Mouse (Mus musculus) intestine, postnatal 0 days (tissue): ENCODE results near the gene Gm5737. TPM values are rescaled to one million over a fixed set of nuclear protein-coding genes. Genes with fewer than 3 reads are reported as not detected.

Experiments used
- ATAC-seq: fragments of 200-750 bp; cut with Nextera tagmentation; 2 replicates; pipeline ENCODE4 v1.8.0; 2017; ENCODE audit warnings: mild to moderate bottlenecking, moderate TSS enrichment, moderate library complexity
- H3K27ac ChIP-seq: fragments of 300-500 bp; sonication (generic); 2 replicates; pipeline ENCODE4 v1.5.1; 2014; ENCODE audit warnings: mild to moderate bottlenecking, low read depth, low read length, moderate library complexity
- H3K27me3 ChIP-seq: fragments of 300-500 bp; sonication (generic); replicated peaks from 2 replicates; pipeline ENCODE4 v1.6.1; 2014; ENCODE audit warnings: low read length, mixed read lengths; ENCODE audit not compliant: control insufficient read depth, insufficient read depth
- H3K36me3 ChIP-seq: fragments of 300-500 bp; sonication (generic); 2 replicates; pipeline ENCODE4 v1.6.1; 2014; ENCODE audit warnings: mild to moderate bottlenecking, moderate library complexity; ENCODE audit not compliant: control insufficient read depth, insufficient read depth
- H3K4me1 ChIP-seq: fragments of 300-500 bp; sonication (generic); replicated peaks from 2 replicates; pipeline ENCODE4 v1.6.1; 2014; ENCODE audit warnings: antibody characterized with exemption, low read length, mixed read lengths; ENCODE audit not compliant: control insufficient read depth, insufficient read depth
- H3K4me2 ChIP-seq: fragments of 300-500 bp; sonication (generic); replicated peaks from 2 replicates; pipeline ENCODE4 v1.6.1; 2014; ENCODE audit warnings: low read depth, mild to moderate bottlenecking, moderate library complexity
- H3K4me3 ChIP-seq: fragments of 300-500 bp; sonication (generic); 2 replicates; pipeline ENCODE4 v1.5.1; 2014; ENCODE audit warnings: low read depth, low read length
- H3K9ac ChIP-seq: fragments of 300-500 bp; sonication (generic); 2 replicates; pipeline ENCODE4 v1.6.1; 2014; ENCODE audit warnings: mild to moderate bottlenecking, low read depth, low read length
- H3K9me3 ChIP-seq: fragments of 300-500 bp; sonication (generic); 2 replicates; pipeline ENCODE4 v1.6.1; 2016; ENCODE audit warnings: mixed run types; ENCODE audit not compliant: control insufficient read depth
- CTCF ChIP-seq: sonication (generic); IDR thresholded peaks from 2 replicates; pipeline ENCODE4 v1.5.1; 2016; ENCODE audit warnings: low read depth, mild to moderate bottlenecking, control low read depth, antibody characterized with exemption, moderate library complexity
- WGBS: fragments of 180-500 bp; shearing (Covaris S2); extraction: QIAGEN DNeasy Blood & Tissue Kit; methylation state at CpG from one replicate; pipeline ENCODE4 v1.1.7; 2014; 5-methylcytosine and 5-hydroxymethylcytosine counted together
- polyA plus RNA-seq: library from polyadenylated mRNA; unstranded; fragments of >200 nt; fragmentation: Nextera tagmentation; extraction: Ambion mirVana; gene quantifications from 2 replicates; pipeline ENCODE4 v1.2.1, GENCODE M21; 2015

Gene Gm5737
- polyA plus RNA-seq, 1 experiment from 2014 or later = not detected

GRCm38 (mm10) chr7:120867720-120868119 is 55.6 kb downstream of the Gm5737 start:
- Histone ChIP-seq H3K9me3 (no peaks in the 10 kb centered on the region), H3K27ac (no peak overlapping the region), H3K4me3 (no peak overlapping the region), H3K36me3 (no peaks in the 10 kb centered on the region), H3K9ac (no peak overlapping the region), H3K27me3 (no peaks in the 10 kb centered on the region), H3K4me1 (peaks cover 38% of the 10 kb centered on the region), H3K4me2 (no peak overlapping the region)
- WGBS = 67% methylated on average over 1 of the region's 1 CpGs
- TF ChIP-seq CTCF = no peak
- no peak for ATAC-seq

GRCm38 (mm10) chr7:120869883-120870282 is 57.7 kb downstream of the Gm5737 start:
- TF ChIP-seq CTCF = no peak
- Histone ChIP-seq H3K9ac (0 out of 2 replicates have a peak overlapping the region, but pooled peaks have one; percentile 17), H3K4me2 (0 out of 2 replicates have a peak overlapping the region, but pooled peaks have one; percentile 17), H3K36me3 (0 out of 2 replicates have a peak, but pooled peaks cover 2% of the 10 kb centered on the region), H3K27me3 (no peaks in the 10 kb centered on the region), H3K4me1 (peaks cover 26% of the 10 kb centered on the region; the same call in 1 of the 2 replicates), H3K9me3 (no peaks in the 10 kb centered on the region), H3K27ac (peak overlapping the region; percentile 41; the same call in 1 of the 2 replicates), H3K4me3 (no peak overlapping the region)
- no peak for ATAC-seq
- WGBS = 9% methylated on average over 5 of the region's 5 CpGs

- Histone ChIP-seq H3K27me3 (no peaks in the 10 kb centered on the region), H3K9ac (no peak overlapping the region), H3K4me1 (peaks cover 23% of the 10 kb centered on the region; the same call in 1 of the 2 replicates), H3K4me3 (no peak overlapping the region), H3K4me2 (0 out of 2 replicates have a peak overlapping the region, but pooled peaks have one; percentile 17), H3K9me3 (no peaks in the 10 kb centered on the region), H3K27ac (peak overlapping the region; percentile 41), H3K36me3 (0 out of 2 replicates have a peak, but pooled peaks cover 2% of the 10 kb centered on the region)
- WGBS = 52% methylated on average over 5 of the region's 5 CpGs
- no peak for TF ChIP-seq CTCF
- ATAC-seq = no peak
Measured at GRCm38 (mm10) chr7:120870431-120871008, 58.4 kb downstream of the Gm5737 start.

GRCm38 (mm10) chr7:120873083-120873482 is 60.9 kb downstream of the Gm5737 start:
- H3K36me3 ChIP-seq = 0 out of 2 replicates have a peak, but pooled peaks cover 2% of the 10 kb centered on the region
- 0 out of 2 replicates have a peak, but pooled peaks cover 20% of the 10 kb centered on the region for H3K4me1 ChIP-seq
- H3K27me3 ChIP-seq = no peaks in the 10 kb centered on the region
- no peak overlapping the region for H3K27ac ChIP-seq
- H3K4me2 ChIP-seq = no peak overlapping the region
- H3K9ac ChIP-seq = no peak overlapping the region
- 78% methylated on average over 12 of the region's 12 CpGs for WGBS
- no peak for ATAC-seq
- no peak overlapping the region for H3K4me3 ChIP-seq
- H3K9me3 ChIP-seq = no peaks in the 10 kb centered on the region
- no peak for TF ChIP-seq CTCF

GRCm38 (mm10) chr7:120874021-120874420 is 61.9 kb downstream of the Gm5737 start:
- Histone ChIP-seq H3K27me3 (no peaks in the 10 kb centered on the region), H3K4me2 (no peak overlapping the region), H3K9me3 (no peaks in the 10 kb centered on the region), H3K4me1 (0 out of 2 replicates have a peak, but pooled peaks cover 17% of the 10 kb centered on the region), H3K9ac (no peak overlapping the region), H3K4me3 (no peak overlapping the region), H3K36me3 (0 out of 2 replicates have a peak, but pooled peaks cover 2% of the 10 kb centered on the region), H3K27ac (peak overlapping the region; percentile 16; the same call in 1 of the 2 replicates)
- TF ChIP-seq CTCF = no peak
- ATAC-seq = no peak
- WGBS = 89% methylated on average over 3 of the region's 3 CpGs

GRCm38 (mm10) chr7:120874764-120875539 is 62.8 kb downstream of the Gm5737 start:
- Histone ChIP-seq H3K9ac (no peak overlapping the region), H3K9me3 (no peaks in the 10 kb centered on the region), H3K4me2 (no peak overlapping the region), H3K4me1 (0 out of 2 replicates have a peak, but pooled peaks cover 10% of the 10 kb centered on the region), H3K36me3 (peaks cover 12% of the 10 kb centered on the region), H3K27me3 (no peaks in the 10 kb centered on the region), H3K27ac (peak overlapping the region; percentile 79), H3K4me3 (no peak overlapping the region)
- 31% methylated on average over 7 of the region's 7 CpGs for WGBS
- peak; percentile 96 for ATAC-seq
- TF ChIP-seq CTCF = peak; percentile 25; the same call in 1 of the 2 replicates
